Mouse (Mus musculus): ENCODE measurements around the gene Ly6g6c.

DNA sequence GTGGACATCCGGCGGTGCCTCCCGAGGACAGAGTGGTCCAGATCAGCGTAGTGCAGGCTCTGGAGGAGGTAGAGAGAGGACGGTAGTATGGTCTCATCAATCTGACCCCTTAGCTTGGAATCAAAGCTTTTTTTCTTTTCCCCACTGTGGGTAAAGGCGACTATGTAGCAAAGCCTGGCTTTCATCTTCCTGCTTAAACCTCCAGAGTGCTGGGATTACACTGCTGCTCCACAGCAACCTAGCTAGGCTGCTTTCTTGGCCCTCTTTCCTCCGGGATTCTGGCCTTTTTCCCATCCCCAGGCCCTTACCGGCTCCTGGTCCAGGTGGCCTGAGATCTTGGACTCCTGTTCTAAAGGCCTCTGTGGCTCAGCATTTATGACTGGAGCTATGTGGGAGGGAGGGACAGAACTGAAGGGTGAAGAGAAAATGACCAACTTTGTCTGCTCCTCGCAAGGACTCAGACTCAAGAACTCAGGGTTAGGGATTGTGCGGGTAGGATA, 760 bp upstream of the Ly6g6c start:
- TF ChIP-seq POLR2A (IDR thresholded peaks at IDR 0.05; ENCODE audit: borderline replicate concordance, insufficient read depth, low read length) (no peak), CTCF (IDR thresholded peaks at IDR 0.05; ENCODE audit: borderline replicate concordance, insufficient read depth, low read depth, low read length) (no peak)
